In genomic region chr1:54585278-54585846, GRCm38 (mm10) we compare ENCODE assay signal across 9 mouse cellular contexts. TPM values are rescaled to one million over a fixed set of nuclear protein-coding genes. Genes with fewer than 3 reads are reported as not detected.
DNase-seq lines count a peak whose midpoint lies in the region; ATAC-seq lines count a peak whose summit lies in the region.
"Had no signal": no experiment of that assay in that cellular context is flagged by ENCODE, and none has a peak within 500 bp of the region (broad histone marks: within the 10 kb centered on the region; RNA-seq: fewer than 3 reads in every experiment).

No protein-coding gene starts in this region.

- no peak overlapping the region for H3K4me3 ChIP-seq in liver, embryonic 16.5 days (ENCODE audit: low read depth, low read length)
- H3K4me3 ChIP-seq in heart, embryonic 10.5 days: no peak overlapping the region
- H3K4me3 ChIP-seq: liver, embryonic 13.5 days had no signal

- H3K9me3 ChIP-seq in liver, embryonic 16.5 days (replicated peaks; ENCODE audit: control insufficient read depth, low read length): no peaks in the 10 kb centered on the region
- no peaks in the 10 kb centered on the region for H3K9me3 ChIP-seq in heart, embryonic 10.5 days
- H3K9me3 ChIP-seq: liver, embryonic 13.5 days had no signal

- no peak overlapping the region for H3K4me2 ChIP-seq in liver, embryonic 16.5 days (ENCODE audit: low read depth, low read length)
- H3K4me2 ChIP-seq: liver, embryonic 13.5 days had no signal

- no peak overlapping the region for H3K9ac ChIP-seq in liver, embryonic 16.5 days (ENCODE audit: low read depth, low read length)
- H3K9ac ChIP-seq: liver, embryonic 13.5 days had no signal

- WGBS in liver, embryonic 16.5 days (ENCODE audit: insufficient replicate concordance): 11% methylated on average over 9 of the region's 9 CpGs
- WGBS in heart, embryonic 10.5 days: 39% methylated on average over 9 of the region's 9 CpGs

- H3K27ac ChIP-seq in liver, embryonic 16.5 days (ENCODE audit: low read length): no peak overlapping the region
- no peak overlapping the region for H3K27ac ChIP-seq in heart, embryonic 10.5 days
- H3K27ac ChIP-seq: liver, embryonic 13.5 days had no signal

- no peak for DNase-seq in liver
- DNase-seq in mesoderm, embryonic 11.5 days (ENCODE audit: low read depth, low spot score): peak; percentile 25
- peak; percentile 96 for DNase-seq in splenic B cell, adult 2 months (ENCODE audit: low read depth, low spot score)
- no peak for DNase-seq in adrenal gland, postnatal 10 days
- DNase-seq in heart, embryonic 10.5 days (ENCODE audit: low spot score): no peak
- no peak for DNase-seq in cerebellum, adult 11 months
- DNase-seq: liver, embryonic 13.5 days had no signal

- H3K4me1 ChIP-seq in liver, embryonic 16.5 days (ENCODE audit: control insufficient read depth, low read depth, low read length): no peaks in the 10 kb centered on the region
- peaks cover 2% of the 10 kb centered on the region; the same call in 1 of the 2 replicates for H3K4me1 ChIP-seq in heart, embryonic 10.5 days
- H3K4me1 ChIP-seq: liver, embryonic 13.5 days had no signal

- peak; percentile 27; the same call in 1 of the 2 replicates for ATAC-seq in liver, embryonic 16.5 days (ENCODE audit: low read depth)
- peak; percentile 96 for ATAC-seq in granulocyte monocyte progenitor cell, adult 5-6 weeks (replicated peaks; ENCODE audit: poor library complexity, severe bottlenecking)

- no peaks in the 10 kb centered on the region for H3K36me3 ChIP-seq in liver, embryonic 16.5 days (ENCODE audit: control insufficient read depth, insufficient read depth)
- no peaks in the 10 kb centered on the region for H3K36me3 ChIP-seq in splenic B cell, adult 2 months (ENCODE audit: control insufficient read depth, insufficient read depth, low read length, poor library complexity, severe bottlenecking)
- H3K36me3 ChIP-seq in heart, embryonic 10.5 days: no peaks in the 10 kb centered on the region
- H3K36me3 ChIP-seq: liver, embryonic 13.5 days had no signal

- no peaks in the 10 kb centered on the region for H3K27me3 ChIP-seq in liver, embryonic 16.5 days (ENCODE audit: control insufficient read depth, insufficient read depth, low read depth, low read length)
- H3K27me3 ChIP-seq in splenic B cell, adult 2 months (ENCODE audit: control insufficient read depth, insufficient read depth, low read length, poor library complexity, severe bottlenecking): no peaks in the 10 kb centered on the region
- no peaks in the 10 kb centered on the region for H3K27me3 ChIP-seq in heart, embryonic 10.5 days (ENCODE audit: insufficient read depth, poor library complexity, severe bottlenecking)
- H3K27me3 ChIP-seq: liver, embryonic 13.5 days had no signal

RNA-seq across cellular contexts. Expression of gene Pgap1, which starts 27.9 kb away (rescaled TPM):
- polyA plus RNA-seq in liver, embryonic 16.5 days (2015; fragmentation: Nextera tagmentation; extraction: Ambion mirVana): 0.93 and 1.5 TPM in 2 replicates
- total RNA-seq in granulocyte monocyte progenitor cell, adult 5-6 weeks (2014; fragmentation: Nextera tagmentation): not detected in 2 replicates
- 0.39 and 0.67 TPM in 2 replicates for total RNA-seq in granulocyte monocyte progenitor cell, adult 5-6 weeks (2017)
- total RNA-seq in adrenal gland, postnatal 10 days (2021): 1 to 10 TPM; 7.2 to 9.1 TPM
- 4.9 and 7.1 TPM in 2 replicates for polyA plus RNA-seq in heart, embryonic 10.5 days (2016; fragmentation: Nextera tagmentation; extraction: Ambion mirVana)

Comparison
In these comparisons a context has a peak if more than half of its experiments do, and no peak if none do; other contexts are left out.
1. DNase-seq: peak in mesoderm, embryonic 11.5 days (single experiment) and splenic B cell, adult 2 months (single experiment); none in liver (single experiment), adrenal gland, postnatal 10 days (single experiment), heart, embryonic 10.5 days (single experiment) and cerebellum, adult 11 months (single experiment).
2. RNA of gene Pgap1, which starts 27.9 kb away (total RNA-seq): 7.2 to 9.1 TPM in adrenal gland, postnatal 10 days; 0.39 to 0.67 TPM in granulocyte monocyte progenitor cell, adult 5-6 weeks; every median in the first group is over 4 times any median in the second.